Mouse (Mus musculus): Measurements from ENCODE around the gene Hmgcll1.

- TF ChIP-seq CTCF (conservative IDR thresholded peaks at IDR 0.05; ENCODE audit: insufficient read depth, insufficient read length, low read depth, low read length): no peak
- no peak for TF ChIP-seq POLR2A (IDR thresholded peaks at IDR 0.05; ENCODE audit: low read depth, low read length)
Measured at GRCm38 (mm10) chr9:76038327-76039103, 23.9 kb downstream of the Hmgcll1 start.
